Mouse (Mus musculus) adrenal gland, postnatal 25 days (tissue): ENCODE data around the gene Gp5. TPM values are rescaled to one million over a fixed set of nuclear protein-coding genes. Genes with fewer than 3 reads are reported as not detected.
"Not testable (repeated sequence)": the region's sequence is repeated elsewhere in the genome, so short reads cannot be mapped to it uniquely, and the experiment has no call there.

Source experiments
- DNase-seq: peaks from one replicate; pipeline ENCODE4 v3.0.0; 2021; ENCODE audit warnings: mixed read lengths
- long read RNA-seq: library from polyadenylated mRNA; stranded (forward); transcript quantifications from one replicate; pipeline ENCODE4 v2.0.0, GENCODE M21; 2021
- total RNA-seq: library from RNA; stranded (reverse); gene quantifications from 2 replicates; pipeline ENCODE4 v1.2.3, GENCODE M21; 2021

Gene Gp5
- 0.15 and 0.71 TPM in 2 replicates for total RNA-seq
- long read RNA-seq = 0 reads

DNA sequence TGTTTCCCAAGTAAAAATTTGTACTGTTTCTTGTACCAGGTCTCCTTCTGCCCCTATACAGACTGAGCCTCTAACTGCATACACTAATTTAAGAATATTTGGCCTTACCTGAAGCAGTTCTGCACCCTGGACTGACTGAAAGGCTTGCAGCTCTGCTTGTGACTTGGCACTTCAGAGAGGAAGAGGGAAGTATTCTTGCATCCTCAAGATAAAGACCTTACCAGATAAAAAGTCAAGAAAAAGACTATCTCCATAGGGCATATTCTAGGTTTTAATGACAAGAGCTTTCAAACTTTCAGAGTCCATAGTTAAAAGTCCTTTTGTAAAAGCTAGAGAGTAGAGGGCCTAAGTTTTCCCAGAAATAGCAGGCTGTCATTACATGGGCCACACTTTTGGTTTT, at the start of gene Gp5:
Gene Gp5, minus strand, starts transcription at position 133 of the 400 bp plus-strand sequence.
- DNase-seq = no peak

DNA sequence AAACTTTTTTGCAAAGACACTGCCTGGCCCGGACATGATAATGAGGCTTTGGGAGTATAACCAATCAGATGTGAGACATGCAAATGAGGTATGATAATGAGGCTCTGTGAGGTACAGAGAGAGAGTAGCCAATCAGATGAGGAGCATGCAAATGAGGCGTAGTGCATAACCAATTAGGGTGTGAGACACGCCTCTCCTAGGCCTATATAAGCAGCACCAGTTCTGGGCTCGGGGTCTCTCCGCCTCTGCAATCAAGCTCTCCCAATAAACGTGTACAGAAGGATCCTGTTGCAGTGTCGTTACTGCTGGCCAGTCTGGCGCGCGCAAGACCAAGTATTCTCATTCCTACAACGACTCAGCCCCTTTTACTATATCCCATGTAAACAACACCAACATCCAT, 42.9 kb upstream of the Gp5 start:
- DNase-seq = not testable (repeated sequence)

DNA sequence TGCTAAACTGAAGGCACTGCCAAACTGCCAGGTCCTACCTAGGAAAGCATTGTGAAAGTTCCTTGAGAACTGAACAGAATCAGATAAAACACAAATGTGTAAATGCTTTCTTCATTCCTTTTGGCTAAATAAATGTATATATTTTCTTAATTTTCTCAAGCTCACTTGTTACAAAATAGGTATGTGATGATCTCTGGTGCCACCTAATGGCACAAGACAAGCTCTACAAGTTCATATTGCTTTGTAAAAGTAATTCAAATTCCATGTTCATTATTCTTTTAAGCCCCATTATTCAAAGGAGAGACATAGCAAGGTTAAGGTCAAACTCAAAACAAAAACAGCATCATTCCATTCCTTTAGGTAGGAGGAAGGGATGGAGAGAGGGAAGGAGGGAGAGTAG, 3.7 kb upstream of the Gp5 start:
- no peak for DNase-seq

DNA sequence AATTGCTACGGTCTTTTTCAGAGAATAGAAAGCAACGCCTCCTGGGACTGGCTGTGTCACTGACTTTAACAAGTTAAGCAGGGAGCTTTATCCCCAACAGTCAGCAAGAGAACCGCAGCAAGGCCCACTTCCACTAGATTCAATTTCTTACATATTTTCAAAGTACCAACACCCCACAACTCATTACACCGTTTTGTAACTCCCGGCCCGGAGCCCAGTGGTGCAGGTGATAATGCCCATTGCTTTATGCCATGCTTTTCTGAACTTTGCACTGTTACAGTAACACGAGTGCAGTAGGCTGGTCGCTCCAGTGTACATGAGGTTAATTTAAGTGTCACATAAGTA, 436 bp downstream of the Gp5 start:
- DNase-seq = no peak

DNA sequence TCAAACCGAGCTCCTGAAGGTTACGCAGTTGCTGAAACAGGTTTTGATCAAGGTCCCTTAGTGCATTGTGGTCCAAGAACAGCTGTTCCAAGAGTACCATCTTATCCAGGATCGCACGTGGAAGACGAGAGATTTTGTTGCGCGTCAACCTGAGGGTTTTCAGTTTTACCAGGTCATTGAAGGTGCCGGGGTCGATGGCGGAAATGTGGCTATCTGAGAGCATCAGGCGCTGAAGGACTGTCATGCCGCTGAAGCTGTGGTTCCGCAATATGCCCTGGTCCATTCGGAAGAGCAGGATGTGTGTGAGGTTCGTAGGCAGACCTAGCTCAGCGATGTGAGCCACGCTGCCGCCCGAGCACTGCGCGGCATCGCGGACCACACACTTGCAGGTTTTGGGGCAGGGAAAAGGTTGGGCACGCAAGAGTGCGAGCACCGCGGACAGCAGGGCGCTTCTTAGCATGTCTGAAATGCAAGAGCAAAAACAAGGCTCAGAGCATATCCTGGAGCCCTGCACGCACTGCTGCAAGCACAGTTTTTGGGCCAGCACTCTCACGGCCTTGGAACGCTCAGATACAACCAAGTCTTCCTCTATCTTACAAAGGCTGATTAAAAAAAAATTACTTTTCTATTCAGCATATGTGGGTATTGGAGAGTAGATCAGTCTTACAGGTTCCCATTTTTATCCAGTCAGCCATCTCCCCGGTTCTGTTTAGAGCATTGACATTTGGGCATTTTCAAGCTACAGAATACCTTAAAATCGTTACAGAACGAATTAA, 996 bp downstream of the Gp5 start:
- no peak for DNase-seq

DNA sequence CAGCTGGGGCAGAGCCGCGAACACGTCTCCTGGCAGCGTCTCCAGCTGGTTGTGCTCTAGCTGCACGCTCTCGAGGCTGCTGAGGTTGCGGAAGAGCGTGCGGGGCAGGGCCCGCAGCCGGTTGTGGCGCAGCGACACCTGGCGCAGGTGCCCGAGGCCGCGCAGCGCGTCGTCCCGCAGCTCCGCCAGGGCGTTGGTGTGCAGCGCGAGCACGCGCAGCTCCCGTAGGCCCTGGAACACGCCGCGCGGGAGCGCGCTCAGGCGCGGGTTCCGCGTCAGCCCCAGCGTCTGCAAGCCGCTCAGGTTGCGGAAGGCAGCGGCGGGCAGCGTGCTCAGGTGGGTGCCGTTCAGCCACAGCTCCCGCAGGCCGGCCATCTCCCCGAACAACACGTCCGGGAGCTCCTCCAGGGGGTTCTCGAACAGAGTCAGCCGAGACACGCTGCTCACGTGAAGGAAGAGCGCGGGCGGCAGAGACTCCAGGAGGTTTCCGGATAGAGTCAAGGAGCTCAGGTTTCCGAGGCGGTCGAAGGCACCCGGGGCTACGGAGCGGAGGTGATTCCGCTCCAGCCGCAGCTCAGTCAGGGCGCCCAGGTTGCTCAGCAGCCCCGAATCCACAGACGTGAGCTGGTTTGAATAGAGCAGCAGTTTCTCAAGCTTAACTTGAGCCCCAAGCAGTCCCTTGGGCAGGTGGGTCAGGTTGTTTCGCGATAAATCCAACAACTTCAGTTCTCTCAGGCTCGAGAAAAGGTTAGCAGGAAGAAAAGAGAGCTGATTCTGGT, 1.8 kb downstream of the Gp5 start:
- peak; percentile 27 for DNase-seq

DNA sequence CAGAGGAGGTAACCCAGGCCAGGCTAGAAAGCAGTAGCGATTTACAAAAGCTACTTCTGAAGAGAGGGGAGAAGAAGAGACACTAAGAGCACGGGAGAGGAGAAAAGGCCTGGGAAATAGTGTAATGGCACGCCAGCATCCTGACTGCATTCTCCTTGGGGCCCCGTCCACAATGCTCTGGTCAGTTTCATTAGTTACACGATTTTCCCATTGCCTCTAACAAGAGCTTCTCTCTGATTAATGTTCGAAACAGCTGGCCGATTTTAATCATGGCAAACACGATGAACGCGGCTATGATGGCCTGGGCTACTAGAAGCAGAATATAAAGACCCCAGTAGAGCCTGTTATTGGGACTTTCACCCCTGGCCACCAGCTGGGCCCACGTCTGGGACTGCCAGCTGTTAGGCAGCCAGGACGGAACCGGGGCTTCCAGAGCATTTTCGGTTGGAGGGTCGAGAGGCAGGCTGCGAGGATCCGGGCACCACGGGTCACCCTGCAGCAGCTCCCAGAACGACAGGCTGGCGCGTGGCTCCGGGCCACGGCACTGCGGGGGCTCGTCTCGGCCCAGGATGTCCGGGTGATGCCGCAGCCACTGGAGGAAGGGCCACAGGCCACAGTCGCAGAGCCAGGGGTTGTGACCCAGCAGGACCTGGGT, 2.5 kb downstream of the Gp5 start:
- peak; percentile 15 for DNase-seq

DNA sequence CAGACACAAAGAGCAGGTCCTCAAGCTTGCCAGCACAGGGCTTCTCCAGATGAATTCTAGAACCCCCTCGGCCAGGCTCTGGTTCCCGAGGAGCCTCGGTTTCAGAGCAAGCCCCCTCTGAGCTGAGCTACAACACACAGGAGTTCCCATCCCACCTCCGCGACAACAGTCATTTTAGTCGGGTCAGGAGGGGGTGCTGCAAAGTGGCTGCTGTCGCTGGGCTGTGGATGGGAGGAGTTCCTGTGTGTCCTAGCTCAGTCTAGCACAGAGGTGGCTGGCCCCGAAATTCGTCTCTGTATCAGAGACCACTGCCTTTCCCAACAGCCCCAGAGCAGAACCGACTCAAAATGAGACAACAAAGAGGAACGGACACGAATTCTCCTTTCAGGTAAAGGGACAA, 3.3 kb downstream of the Gp5 start:
- no peak for DNase-seq

DNA sequence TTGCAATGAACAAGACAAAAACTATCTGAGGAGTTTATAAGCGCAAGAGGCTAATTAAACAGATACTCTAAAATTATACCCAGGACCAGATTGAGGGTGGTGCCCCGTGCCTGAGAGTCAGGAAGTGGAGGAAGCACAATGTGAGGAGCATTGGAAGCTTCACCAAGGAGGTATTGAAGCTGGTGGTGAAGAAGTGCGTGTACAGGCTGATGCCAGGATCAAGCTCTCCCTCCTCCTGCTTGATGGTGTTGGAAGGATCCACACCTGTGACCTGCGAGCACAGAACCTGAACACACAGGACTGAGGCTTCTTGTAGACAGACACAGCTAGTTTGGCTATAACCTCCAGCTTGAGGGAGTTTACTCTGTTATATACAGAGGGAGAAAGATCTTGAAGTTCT, 4.5 kb downstream of the Gp5 start:
- no peak for DNase-seq

DNA sequence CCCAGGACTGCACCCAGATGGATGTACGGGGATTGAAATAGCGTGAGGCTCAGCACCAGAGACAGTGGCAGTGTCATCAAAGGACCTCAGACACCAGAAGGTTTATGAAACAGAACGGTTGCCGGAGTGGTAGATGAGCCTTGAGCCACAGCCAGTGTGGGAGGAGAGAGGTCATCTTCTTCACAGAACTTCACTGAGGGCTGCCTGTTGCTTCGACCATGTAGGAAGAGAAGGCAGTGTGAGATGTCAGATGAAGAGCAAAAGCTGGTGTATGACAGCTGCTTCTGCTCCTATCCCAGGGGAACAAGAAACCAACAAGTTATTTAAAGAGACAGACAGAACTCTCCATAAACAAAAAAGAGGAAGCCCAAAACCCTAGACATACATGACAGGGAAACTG, 6.3 kb downstream of the Gp5 start:
- DNase-seq = no peak

DNA sequence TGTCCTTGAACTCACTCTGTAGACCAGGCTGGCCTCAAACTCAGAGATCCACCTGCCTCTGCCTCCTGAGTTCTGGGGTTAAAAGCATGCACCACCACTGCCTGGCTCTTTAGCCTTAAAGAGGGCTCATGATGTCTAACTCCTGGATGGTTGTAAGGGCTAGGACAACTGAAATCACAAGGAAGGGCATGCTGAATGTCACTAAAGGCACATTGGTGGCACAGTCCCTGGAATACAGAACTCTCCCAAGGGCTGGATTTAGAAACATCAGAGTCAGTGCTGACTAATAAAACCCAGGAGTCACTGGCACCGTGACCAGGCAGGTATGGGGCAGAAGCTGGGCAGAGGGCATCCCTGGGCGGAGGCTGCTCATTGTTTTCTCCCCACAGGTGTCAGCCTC, 7.2 kb downstream of the Gp5 start:
- no peak for DNase-seq

DNA sequence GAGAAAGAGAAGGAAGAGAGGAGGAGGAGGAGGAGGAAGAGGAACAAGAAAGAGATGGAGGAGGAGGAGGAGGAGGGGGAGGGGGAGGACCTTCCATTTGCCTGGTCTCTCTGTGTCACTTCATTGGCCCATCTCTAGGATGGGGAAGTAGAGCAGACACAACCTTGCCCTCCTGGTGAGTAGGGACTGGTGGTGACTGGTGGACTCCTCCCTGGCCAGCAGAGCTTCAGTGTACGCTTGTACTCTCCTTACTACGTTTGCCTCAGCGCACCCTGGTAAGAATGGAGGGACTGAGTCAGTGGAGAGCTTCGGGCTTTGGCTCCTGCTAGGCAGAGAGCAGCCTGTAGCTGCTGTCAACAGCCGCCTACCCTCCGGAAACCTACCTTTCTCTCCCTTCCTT, 7.9 kb downstream of the Gp5 start:
- DNase-seq = no peak

DNA sequence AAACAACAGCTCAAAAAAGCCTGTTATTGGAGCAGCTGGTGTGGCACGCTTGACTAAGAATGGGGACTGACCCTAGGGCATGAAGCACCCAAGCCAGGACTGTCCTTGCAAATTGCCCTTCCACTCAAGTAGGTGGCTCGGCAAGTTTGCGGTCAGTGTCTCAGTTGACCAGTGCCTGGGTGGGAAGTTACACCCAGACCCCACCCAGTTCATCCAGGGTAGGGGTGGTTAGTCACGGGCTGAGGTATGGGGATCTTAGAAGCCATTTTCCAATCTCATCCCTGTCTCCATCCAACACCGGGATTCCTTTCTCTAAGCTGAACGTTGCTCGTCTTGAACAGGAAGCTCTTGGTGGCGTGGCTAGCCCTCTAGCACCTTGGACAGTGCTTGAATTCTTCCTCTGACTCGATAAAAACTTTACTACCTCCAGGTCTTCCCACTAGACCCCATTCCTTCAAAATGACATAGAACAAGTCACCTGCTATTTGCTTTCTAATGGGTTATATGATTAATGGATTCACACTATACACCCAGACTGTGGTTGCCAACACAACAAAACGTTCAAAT, 10.8 kb downstream of the Gp5 start:
- no peak for DNase-seq

DNA sequence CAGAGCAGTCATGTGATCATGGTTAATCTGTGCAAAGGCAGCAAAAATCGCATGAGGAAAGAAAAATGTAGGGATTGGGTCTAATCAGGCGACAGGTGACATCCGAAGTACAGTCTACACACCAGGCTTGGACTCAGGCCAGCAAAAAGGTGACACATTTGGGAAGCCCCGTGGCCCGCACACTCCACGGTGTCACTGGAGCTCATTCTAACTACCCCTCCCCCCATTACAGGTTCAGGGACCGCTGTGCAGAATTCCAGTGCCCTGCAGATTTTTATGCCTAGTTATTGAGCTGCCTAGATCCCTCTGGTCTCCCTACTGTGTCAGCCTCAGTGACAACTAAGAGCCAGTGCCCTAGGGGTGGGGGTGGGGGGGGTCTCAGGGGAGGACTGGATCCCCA, 13.1 kb downstream of the Gp5 start:
- DNase-seq = no peak

DNA sequence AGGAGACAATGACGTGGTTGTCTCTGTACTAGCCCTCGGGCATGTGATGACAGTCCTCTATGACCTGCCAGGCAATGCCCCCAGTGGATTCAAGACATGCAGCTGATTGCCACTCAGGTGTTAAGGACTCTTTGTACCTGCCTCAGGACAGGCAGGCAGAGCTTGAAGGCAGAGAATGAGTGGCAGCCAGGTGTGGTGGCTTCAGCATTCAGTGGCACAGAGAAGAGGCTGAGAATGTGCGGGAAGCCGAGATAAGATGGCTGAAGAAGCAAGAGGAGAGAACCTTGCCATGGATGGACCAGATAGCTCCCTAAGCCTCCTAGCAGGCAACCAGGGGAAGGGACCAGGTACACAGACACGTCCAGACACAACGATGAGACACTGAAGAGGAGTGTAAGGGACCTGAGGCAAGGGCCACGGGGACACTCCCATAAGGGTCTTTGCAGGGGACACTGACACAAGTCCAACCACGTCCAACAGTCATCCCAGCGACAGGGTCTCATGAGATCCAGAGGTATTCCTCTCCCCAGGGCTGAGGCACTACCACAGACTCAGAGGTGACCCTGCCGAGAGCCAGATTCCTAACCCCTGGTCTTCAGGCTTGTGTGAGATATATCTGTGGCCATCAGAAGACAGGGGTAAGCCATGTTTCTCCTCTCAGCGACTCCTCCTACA, 13.8 kb downstream of the Gp5 start:
- DNase-seq = no peak

DNA sequence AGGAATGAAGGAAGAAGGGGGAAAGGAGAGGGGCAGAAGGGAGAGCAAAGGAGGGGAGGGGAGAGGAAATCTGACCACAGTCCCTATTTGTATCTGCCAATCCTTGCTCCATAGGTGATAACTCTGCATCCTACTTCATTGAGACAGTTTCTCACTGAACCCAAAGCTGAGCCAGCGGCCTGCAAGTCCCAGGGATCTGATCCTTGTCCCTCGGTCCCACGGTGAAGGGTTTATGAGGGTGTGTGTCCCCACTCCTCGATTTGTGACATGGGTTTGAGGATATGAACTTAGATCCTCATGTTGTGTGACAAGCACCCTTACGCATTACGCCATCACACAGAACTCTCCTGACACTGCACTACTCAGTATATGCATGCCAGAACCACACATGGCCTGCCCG, 15.5 kb downstream of the Gp5 start:
- DNase-seq = no peak

DNA sequence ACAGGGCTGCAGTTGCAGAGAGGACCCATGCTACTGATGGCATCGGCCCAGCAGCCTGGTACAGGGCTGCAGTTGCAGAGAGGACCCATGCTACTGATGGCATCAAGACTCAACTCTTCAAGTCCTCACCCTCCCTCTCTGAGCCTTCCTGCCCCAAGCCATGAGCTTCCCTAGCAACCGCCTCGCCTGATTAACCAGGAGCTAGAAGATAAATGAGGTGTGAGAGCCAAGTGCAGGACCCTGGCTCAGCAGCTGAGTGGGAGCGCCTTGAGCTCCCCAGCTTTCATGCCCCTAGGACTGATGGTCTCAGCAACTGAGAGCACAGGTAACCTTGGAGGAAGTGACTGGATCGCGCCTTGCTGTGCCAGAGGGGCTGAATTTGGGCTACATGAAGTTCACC, 20.1 kb downstream of the Gp5 start:
- DNase-seq = no peak

DNA sequence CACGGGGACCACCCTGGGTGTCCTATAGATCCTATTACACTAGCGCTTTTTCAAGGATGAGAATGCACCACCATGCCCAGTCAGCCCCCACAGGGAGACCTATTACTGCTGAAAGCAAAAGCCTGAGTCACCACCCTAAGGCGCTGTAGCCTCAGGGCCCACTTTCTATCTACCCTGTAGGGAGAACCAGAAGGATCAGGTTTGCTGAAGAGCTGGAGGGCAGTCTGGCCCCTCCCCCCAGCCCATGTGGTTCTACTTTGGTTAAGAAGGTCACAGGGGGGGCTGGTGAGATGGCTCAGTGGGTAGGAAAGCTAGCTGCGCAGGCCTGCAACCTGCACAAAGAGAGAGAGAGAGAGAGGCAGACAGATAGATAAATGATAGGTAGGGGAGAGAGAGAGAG, 24.9 kb downstream of the Gp5 start:
- DNase-seq = no peak

DNA sequence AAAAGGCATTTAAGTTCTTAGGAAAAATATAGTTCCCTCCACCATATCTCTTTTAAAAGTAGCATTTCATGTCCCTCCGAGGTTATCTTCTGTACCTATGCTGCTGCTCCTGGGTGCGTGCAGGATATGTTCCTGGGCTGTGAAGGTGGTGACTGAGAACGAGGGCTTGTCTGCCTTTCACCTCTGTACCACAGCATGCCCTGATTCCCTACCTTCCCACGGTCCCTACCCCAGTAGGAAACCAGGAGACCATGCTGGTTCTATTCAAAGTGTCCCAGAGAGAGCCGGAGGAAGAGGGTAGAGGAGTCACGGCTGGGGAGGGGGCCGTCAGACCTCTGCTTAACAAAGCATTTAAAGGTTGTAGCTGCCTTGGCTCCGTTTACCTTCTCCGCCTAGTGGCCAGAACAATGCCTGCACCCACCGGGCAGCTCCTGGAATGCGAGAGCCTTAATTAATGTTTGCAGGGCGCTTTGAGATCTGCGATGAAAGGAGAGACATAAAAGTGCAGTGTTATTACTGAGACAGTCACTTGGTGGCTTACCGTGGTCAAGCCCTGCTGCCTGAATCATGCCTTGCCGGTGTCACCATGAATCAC, 26.7 kb downstream of the Gp5 start:
- DNase-seq = no peak

DNA sequence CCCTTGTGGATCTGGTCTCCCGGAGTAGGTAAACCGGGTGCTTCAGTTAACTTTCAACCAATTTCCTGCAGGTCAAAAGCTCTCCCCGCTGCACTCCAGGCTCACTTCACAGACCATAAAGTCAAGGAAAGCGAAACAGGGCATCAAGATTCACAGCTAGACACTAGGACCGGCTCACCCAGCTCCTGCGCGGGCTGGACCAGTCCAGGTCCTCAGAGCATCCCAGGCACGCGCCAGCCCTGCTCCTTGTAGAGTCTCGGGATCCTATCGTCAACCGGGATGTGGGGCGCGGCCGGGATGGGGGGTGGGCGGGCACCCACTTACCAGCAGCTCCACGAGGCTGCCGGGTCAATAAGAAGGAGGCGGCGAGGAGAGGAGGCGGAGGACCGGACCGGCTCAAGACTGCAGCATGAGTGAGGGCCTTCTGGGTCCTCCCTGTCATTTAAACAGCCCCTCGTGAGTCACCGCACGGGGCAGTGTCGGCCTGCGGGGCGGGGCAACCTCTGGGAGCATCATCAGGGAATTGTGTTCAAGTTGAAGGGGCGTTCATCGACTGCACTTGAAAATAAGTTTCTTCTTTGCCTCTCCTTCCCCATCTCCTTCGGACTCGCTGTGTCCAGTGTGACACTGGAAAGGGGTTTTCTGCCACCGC, 27.6 kb downstream of the Gp5 start, which contains the start of gene Lrrc15:
Gene Lrrc15, minus strand, starts transcription at position 413 of the 652 bp plus-strand sequence.
- peak; percentile 28 for DNase-seq

DNA sequence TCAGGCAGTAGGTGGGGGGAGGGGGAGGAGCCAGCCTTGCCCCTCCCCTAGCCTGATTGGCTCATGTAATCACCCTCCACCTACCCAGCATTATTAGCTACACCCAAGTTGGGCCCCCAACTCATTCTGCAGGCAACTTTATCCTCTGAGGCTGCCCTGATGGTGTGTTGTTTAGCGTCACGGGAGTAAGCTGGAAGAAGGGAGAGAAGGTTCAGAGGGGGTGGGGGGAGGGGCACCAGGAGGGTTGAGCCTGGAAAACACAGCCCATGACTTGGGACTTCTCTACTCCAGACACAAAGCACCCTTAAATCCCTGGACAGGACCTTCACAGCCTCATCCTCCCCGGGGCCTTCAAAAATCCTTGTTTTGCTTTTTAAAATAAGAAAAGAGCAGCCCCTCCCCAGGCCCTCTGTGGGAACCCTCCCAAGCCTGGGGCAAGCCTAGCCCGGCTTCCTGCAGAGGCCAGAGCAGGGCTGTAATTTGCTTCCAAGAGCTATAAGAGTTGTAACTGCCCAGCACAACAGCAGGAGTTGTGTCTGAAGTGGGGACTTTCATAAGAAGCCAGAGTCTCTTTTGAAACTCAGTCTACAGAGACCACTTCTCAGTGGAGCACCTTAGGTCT, 29.8 kb downstream of the Gp5 start:
- DNase-seq = no peak
